Mouse (Mus musculus): ENCODE measurements around the gene Olfr645. TPM values are rescaled to one million over a fixed set of nuclear protein-coding genes. Genes with fewer than 3 reads are reported as not detected.

The Olfr645 gene
- polyA plus RNA-seq, 1 experiment from 2014 or later: not detected

GRCm38 (mm10) chr7:104035145-104035544 is 50.1 kb downstream of the Olfr645 start, which contains the start of gene Olfr641:
TSS of gene Olfr641 (plus strand) at chr7:104035445.
- Histone ChIP-seq H3K27me3 (ENCODE audit: control insufficient read depth, insufficient read depth, low read length) (no peaks in the 10 kb centered on the region), H3K9ac (no peak within 1 kb of the TSS), H3K36me3 (replicated peaks; ENCODE audit: control insufficient read depth, insufficient read depth) (no peaks in the 10 kb centered on the region), H3K4me3 (replicated peaks; ENCODE audit: low read length) (no peak within 1 kb of the TSS), H3K4me2 (replicated peaks) (no peak within 1 kb of the TSS), H3K27ac (no peak within 1 kb of the TSS), H3K4me1 (replicated peaks; ENCODE audit: control insufficient read depth, insufficient read depth, low read length) (no peaks in the 10 kb centered on the region), H3K9me3 (ENCODE audit: control insufficient read depth, low read length) (no peaks in the 10 kb centered on the region)
- DNase-seq (ENCODE audit: low spot score) (no peak), ATAC-seq (ENCODE audit: low FRiP score) (no peak)
- 83% methylated on average over 1 of the region's 1 CpGs for WGBS

Other genes starting within 250 kb of the Olfr645 start
- gene Hbb-bh2, start 244.9 kb downstream of the Olfr645 start, polyA plus RNA-seq (2014; fragmentation: Nextera tagmentation; extraction: Ambion mirVana): not detected in 2 replicates
- gene Hbb-bh1, start 242.3 kb downstream of the Olfr645 start, polyA plus RNA-seq (2014; fragmentation: Nextera tagmentation; extraction: Ambion mirVana): 2.1 and 3.6 TPM in 2 replicates
- gene Hbb-y, start 232.2 kb downstream of the Olfr645 start, polyA plus RNA-seq (2014; fragmentation: Nextera tagmentation; extraction: Ambion mirVana): 178 and 712 TPM in 2 replicates
- gene Olfr66, start 199.2 kb downstream of the Olfr645 start, polyA plus RNA-seq (2014; fragmentation: Nextera tagmentation; extraction: Ambion mirVana): not detected in 2 replicates
- gene Olfr64, start 191.0 kb downstream of the Olfr645 start, polyA plus RNA-seq (2014; fragmentation: Nextera tagmentation; extraction: Ambion mirVana): not detected in 2 replicates
- gene Olfr65, start 182.0 kb downstream of the Olfr645 start, polyA plus RNA-seq (2014; fragmentation: Nextera tagmentation; extraction: Ambion mirVana): not detected in 2 replicates
- gene Olfr631, start 156.6 kb downstream of the Olfr645 start, polyA plus RNA-seq (2014; fragmentation: Nextera tagmentation; extraction: Ambion mirVana): not detected in 2 replicates
- gene Olfr632, start 151.1 kb downstream of the Olfr645 start, polyA plus RNA-seq (2014; fragmentation: Nextera tagmentation; extraction: Ambion mirVana): not detected in 2 replicates
- gene Olfr633, start 141.0 kb downstream of the Olfr645 start, polyA plus RNA-seq (2014; fragmentation: Nextera tagmentation; extraction: Ambion mirVana): not detected in 2 replicates
- not detected in 2 replicates for gene Olfr635, start 114.3 kb downstream of the Olfr645 start, polyA plus RNA-seq (2014; fragmentation: Nextera tagmentation; extraction: Ambion mirVana)
- not detected in 2 replicates for gene Olfr638, start 86.7 kb downstream of the Olfr645 start, polyA plus RNA-seq (2014; fragmentation: Nextera tagmentation; extraction: Ambion mirVana)
- 0.03 TPM in 1 of 2 replicates, not detected in the other for gene Olfr639, start 68.2 kb downstream of the Olfr645 start, polyA plus RNA-seq (2014; fragmentation: Nextera tagmentation; extraction: Ambion mirVana)
- not detected in 2 replicates for gene Olfr640, start 59.9 kb downstream of the Olfr645 start, polyA plus RNA-seq (2014; fragmentation: Nextera tagmentation; extraction: Ambion mirVana)
- gene Olfr641, start 50.0 kb downstream of the Olfr645 start, polyA plus RNA-seq (2014; fragmentation: Nextera tagmentation; extraction: Ambion mirVana): not detected in 2 replicates
- gene Olfr642, start 32.8 kb downstream of the Olfr645 start, polyA plus RNA-seq (2014; fragmentation: Nextera tagmentation; extraction: Ambion mirVana): not detected in 2 replicates
- not detected in 2 replicates for gene 4930516K23Rik, start 24.0 kb downstream of the Olfr645 start, polyA plus RNA-seq (2014; fragmentation: Nextera tagmentation; extraction: Ambion mirVana)
- gene Olfr644, start 13.6 kb downstream of the Olfr645 start, polyA plus RNA-seq (2014; fragmentation: Nextera tagmentation; extraction: Ambion mirVana): not detected in 2 replicates
- gene Olfr646, start 19.4 kb upstream of the Olfr645 start, polyA plus RNA-seq (2014; fragmentation: Nextera tagmentation; extraction: Ambion mirVana): not detected in 2 replicates
- not detected in 2 replicates for gene Ubqln5, start 44.4 kb upstream of the Olfr645 start, polyA plus RNA-seq (2014; fragmentation: Nextera tagmentation; extraction: Ambion mirVana)
- not detected in 2 replicates for gene Olfr643, start 51.9 kb upstream of the Olfr645 start, polyA plus RNA-seq (2014; fragmentation: Nextera tagmentation; extraction: Ambion mirVana)
- gene Ubqln3, start 57.8 kb upstream of the Olfr645 start, polyA plus RNA-seq (2014; fragmentation: Nextera tagmentation; extraction: Ambion mirVana): not detected in 2 replicates
- gene Ubqlnl, start 65.1 kb upstream of the Olfr645 start, polyA plus RNA-seq (2014; fragmentation: Nextera tagmentation; extraction: Ambion mirVana): not detected in 2 replicates
- not detected in 2 replicates for gene Olfm5, start 79.4 kb upstream of the Olfr645 start, polyA plus RNA-seq (2014; fragmentation: Nextera tagmentation; extraction: Ambion mirVana)
- gene Olfr648, start 97.9 kb upstream of the Olfr645 start, polyA plus RNA-seq (2014; fragmentation: Nextera tagmentation; extraction: Ambion mirVana): 0.63 and 0.66 TPM in 2 replicates
- not detected in 2 replicates for gene Olfr649, start 110.5 kb upstream of the Olfr645 start, polyA plus RNA-seq (2014; fragmentation: Nextera tagmentation; extraction: Ambion mirVana)
- gene Trim6, start 133.3 kb upstream of the Olfr645 start, polyA plus RNA-seq (2014; fragmentation: Nextera tagmentation; extraction: Ambion mirVana): 0.13 and 0.20 TPM in 2 replicates
- 1.0 and 1.3 TPM in 2 replicates for gene Trim34a, start 159.0 kb upstream of the Olfr645 start, polyA plus RNA-seq (2014; fragmentation: Nextera tagmentation; extraction: Ambion mirVana)
- 0.12 and 0.44 TPM in 2 replicates for gene Trim5, start 202.6 kb upstream of the Olfr645 start, polyA plus RNA-seq (2014; fragmentation: Nextera tagmentation; extraction: Ambion mirVana)
- gene Trim12a, start 230.0 kb upstream of the Olfr645 start, polyA plus RNA-seq (2014; fragmentation: Nextera tagmentation; extraction: Ambion mirVana): 1.6 and 2.2 TPM in 2 replicates
- not detected in 2 replicates for gene Trim34b, start 244.0 kb upstream of the Olfr645 start, polyA plus RNA-seq (2014; fragmentation: Nextera tagmentation; extraction: Ambion mirVana)

All from hindbrain, embryonic 14.5 days (tissue).